Mouse (Mus musculus) lung, embryonic 16.5 days (tissue): Measurements from ENCODE around the gene Tubgcp2. TPM values are rescaled to one million over a fixed set of nuclear protein-coding genes. Genes with fewer than 3 reads are reported as not detected.

Source experiments
- ATAC-seq: fragments of 200-750 bp; cut with Nextera tagmentation; 2 replicates; pipeline ENCODE4 v1.8.0; 2017; ENCODE audit warnings: low read depth, mild to moderate bottlenecking, moderate library complexity
- H3K27ac ChIP-seq: fragments of 300-500 bp; sonication (generic); 2 replicates; pipeline ENCODE4 v1.5.1; 2014; ENCODE audit warnings: mild to moderate bottlenecking, control low read depth, low read length
- H3K27me3 ChIP-seq: fragments of 300-500 bp; sonication (generic); 2 replicates; pipeline ENCODE4 v1.6.1; 2014; ENCODE audit warnings: low read depth, low read length, mixed read lengths; ENCODE audit not compliant: control insufficient read depth, insufficient read depth
- H3K36me3 ChIP-seq: fragments of 300-500 bp; sonication (generic); 2 replicates; pipeline ENCODE4 v1.6.1; 2014; ENCODE audit warnings: low read length; ENCODE audit not compliant: control insufficient read depth, insufficient read depth
- H3K4me1 ChIP-seq: fragments of 300-500 bp; sonication (generic); replicated peaks from 2 replicates; pipeline ENCODE4 v1.6.1; 2014; ENCODE audit warnings: low read length, mixed read lengths; ENCODE audit not compliant: control insufficient read depth, insufficient read depth
- H3K4me2 ChIP-seq: fragments of 300-500 bp; sonication (generic); 2 replicates; pipeline ENCODE4 v1.6.1; 2014; ENCODE audit warnings: low read depth, low read length, control low read depth
- H3K4me3 ChIP-seq: fragments of 300-500 bp; sonication (generic); 2 replicates; pipeline ENCODE4 v1.5.1; 2014; ENCODE audit warnings: mild to moderate bottlenecking, low read length, control low read depth
- H3K9ac ChIP-seq: fragments of 300-500 bp; sonication (generic); 2 replicates; pipeline ENCODE4 v1.6.1; 2014; ENCODE audit warnings: low read length, control low read depth
- H3K9me3 ChIP-seq: fragments of 300-500 bp; sonication (generic); 2 replicates; pipeline ENCODE4 v1.6.1; 2016; ENCODE audit warnings: low read length; ENCODE audit not compliant: control insufficient read depth
- WGBS: fragments of 180-500 bp; shearing (Covaris S2); extraction: QIAGEN DNeasy Blood & Tissue Kit; methylation state at CpG from one replicate; pipeline ENCODE4 v1.1.7; 2014; 5-methylcytosine and 5-hydroxymethylcytosine counted together
- polyA plus RNA-seq: library from polyadenylated mRNA; unstranded; fragments of >200 nt; fragmentation: Nextera tagmentation; extraction: Ambion mirVana; gene quantifications from 2 replicates; pipeline ENCODE4 v1.2.1, GENCODE M21; 2015

Gene Tubgcp2
- polyA plus RNA-seq, 1 experiment from 2014 or later, result 50.5 TPM

DNA sequence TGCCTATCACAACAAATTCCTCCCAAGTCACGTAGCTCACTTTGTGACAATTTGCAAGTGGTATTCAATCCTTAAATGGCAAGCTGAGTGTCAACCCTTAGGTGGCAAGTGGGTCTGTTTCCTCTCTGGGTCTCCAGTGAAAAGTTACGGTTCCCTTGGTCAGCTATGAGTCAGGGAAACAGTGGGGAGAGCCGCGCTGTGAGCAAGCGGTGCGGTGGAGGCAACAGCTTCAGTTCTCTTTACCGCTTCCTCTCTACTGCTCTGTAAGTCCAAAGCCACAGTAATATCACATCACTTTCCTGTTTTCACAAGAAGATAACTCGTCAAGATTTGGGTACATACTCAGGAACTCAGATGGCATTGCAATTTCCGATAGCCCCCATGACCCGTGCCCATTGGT is 62.2 kb downstream of the Tubgcp2 start:
- WGBS, result 80% methylated on average over 10 of the region's 10 CpGs
- Histone ChIP-seq H3K9me3 (no peaks in the 10 kb centered on the region), H3K4me3 (no peak overlapping the region), H3K27ac (no peak overlapping the region), H3K27me3 (no peaks in the 10 kb centered on the region; the same call in 1 of the 2 replicates), H3K4me2 (no peak overlapping the region), H3K36me3 (no peaks in the 10 kb centered on the region), H3K9ac (no peak overlapping the region), H3K4me1 (peaks cover 8% of the 10 kb centered on the region; the same call in 1 of the 2 replicates)
- no peak for ATAC-seq

DNA sequence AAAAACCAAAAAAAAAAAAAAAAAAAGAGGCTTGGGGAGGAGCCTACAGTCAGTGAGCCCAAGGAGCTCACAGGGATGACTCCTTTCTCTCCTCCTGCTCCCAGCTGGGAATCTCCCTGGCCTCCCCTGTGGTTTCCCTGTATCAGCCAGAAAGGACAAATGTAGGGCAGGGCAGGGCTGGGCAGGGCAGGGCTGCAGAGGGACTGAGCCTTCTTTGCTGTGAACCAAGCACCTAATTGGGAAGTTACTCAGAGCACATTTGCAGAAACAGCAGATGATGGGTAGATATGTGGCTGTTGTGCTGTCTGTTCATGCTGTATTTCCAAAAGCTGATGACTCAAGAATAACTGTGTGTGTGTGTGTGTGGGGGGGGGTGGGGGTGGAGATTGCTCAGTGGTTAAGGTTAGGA is 63.5 kb downstream of the Tubgcp2 start:
- no peak overlapping the region for H3K9ac ChIP-seq
- H3K4me3 ChIP-seq, result no peak overlapping the region
- no peaks in the 10 kb centered on the region for H3K9me3 ChIP-seq
- H3K4me2 ChIP-seq, result no peak overlapping the region
- H3K27me3 ChIP-seq, result no peaks in the 10 kb centered on the region; the same call in 1 of the 2 replicates
- ATAC-seq, result no peak
- H3K36me3 ChIP-seq, result no peaks in the 10 kb centered on the region
- H3K27ac ChIP-seq, result no peak overlapping the region
- H3K4me1 ChIP-seq, result no peaks in the 10 kb centered on the region

DNA sequence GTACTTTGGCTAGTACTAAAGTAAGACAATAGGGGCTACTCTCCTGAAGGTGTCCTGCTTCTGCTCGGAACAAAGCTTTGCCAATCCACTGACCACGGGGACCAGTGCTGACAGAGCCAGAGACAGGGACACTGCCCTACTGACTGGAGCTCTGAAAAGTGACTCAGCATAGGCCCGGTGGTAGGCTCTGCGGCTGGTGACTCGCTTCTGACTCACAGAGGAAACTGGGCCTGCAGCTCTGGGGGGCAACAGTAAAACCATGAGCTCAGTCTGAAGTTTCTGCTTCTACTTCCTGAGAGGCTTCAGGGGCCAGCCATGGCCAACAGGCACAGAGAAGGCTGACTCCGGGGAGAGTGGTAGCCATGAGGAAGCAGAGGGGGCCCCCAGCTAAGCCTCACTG is 65.0 kb downstream of the Tubgcp2 start:
- Histone ChIP-seq H3K36me3 (no peaks in the 10 kb centered on the region), H3K27ac (no peak overlapping the region), H3K9ac (no peak overlapping the region), H3K4me1 (no peaks in the 10 kb centered on the region), H3K4me2 (no peak overlapping the region), H3K27me3 (peaks cover 2% of the 10 kb centered on the region; the same call in 1 of the 2 replicates), H3K4me3 (no peak overlapping the region), H3K9me3 (no peaks in the 10 kb centered on the region)
- WGBS, result 64% methylated on average over 6 of the region's 6 CpGs
- no peak for ATAC-seq

DNA sequence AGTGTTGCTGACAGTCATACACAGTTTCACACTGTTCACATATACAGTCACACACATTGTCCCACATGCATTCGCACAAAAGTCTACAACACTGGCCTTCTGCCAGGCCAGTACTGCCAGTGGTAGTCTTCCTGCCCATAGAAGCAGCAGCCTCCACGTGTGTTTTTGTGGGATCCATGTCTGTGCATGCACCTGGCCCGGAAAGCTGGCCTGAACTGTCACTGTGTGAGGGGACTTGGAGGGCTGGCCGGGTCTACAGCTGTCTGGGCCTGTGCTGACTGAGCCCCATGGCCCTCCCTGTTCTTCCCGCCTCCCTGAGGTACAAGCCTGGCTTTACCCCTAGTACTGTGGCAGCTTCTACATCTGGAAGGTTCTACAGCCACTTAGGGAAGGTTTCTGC is 65.5 kb downstream of the Tubgcp2 start:
- no peak overlapping the region for H3K9ac ChIP-seq
- no peak overlapping the region for H3K4me3 ChIP-seq
- no peak for ATAC-seq
- H3K9me3 ChIP-seq, result no peaks in the 10 kb centered on the region
- WGBS, result 67% methylated on average over 5 of the region's 5 CpGs
- peaks cover 2% of the 10 kb centered on the region; the same call in 1 of the 2 replicates for H3K27me3 ChIP-seq
- no peaks in the 10 kb centered on the region for H3K4me1 ChIP-seq
- H3K36me3 ChIP-seq, result no peaks in the 10 kb centered on the region
- no peak overlapping the region for H3K4me2 ChIP-seq
- H3K27ac ChIP-seq, result no peak overlapping the region

DNA sequence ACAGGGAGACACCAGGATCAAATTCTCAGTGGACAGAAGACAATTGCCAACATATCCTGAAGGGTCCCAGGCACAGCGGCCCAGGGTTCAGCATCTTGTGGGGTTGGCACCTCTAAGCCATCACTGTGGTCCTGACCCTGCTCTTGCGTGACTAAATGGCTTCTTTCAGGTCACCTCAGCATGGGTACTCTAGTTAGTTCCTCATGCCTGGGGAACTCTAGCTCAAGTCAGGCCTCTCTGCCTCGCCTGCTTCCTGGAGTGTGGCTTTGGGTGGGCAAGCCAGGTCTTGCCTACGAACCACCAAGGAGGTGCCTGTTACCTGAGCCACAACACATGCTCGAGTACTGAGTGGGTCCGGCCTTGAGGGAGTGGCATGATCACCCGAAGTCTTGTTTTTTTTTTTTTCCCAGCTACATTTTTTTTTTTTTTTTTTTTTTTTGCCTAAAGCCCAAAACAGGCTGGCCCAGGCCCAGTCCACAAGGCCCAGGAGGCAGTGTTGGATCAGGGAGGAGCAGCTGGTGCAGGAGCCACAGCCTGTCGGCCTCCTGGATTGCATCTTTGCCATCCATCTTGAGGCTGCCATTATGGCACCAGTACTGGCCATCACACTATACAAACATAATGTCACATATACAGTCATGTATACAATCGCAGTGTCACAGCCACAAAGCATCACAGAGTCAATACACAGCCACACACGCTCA is 66.1 kb downstream of the Tubgcp2 start:
- H3K9ac ChIP-seq, result no peak overlapping the region
- H3K4me2 ChIP-seq, result no peak overlapping the region
- H3K4me1 ChIP-seq, result no peaks in the 10 kb centered on the region
- no peaks in the 10 kb centered on the region for H3K36me3 ChIP-seq
- ATAC-seq, result no peak
- H3K27me3 ChIP-seq, result peaks cover 2% of the 10 kb centered on the region; the same call in 1 of the 2 replicates
- no peak overlapping the region for H3K4me3 ChIP-seq
- WGBS, result 78% methylated on average over 10 of the region's 10 CpGs
- H3K9me3 ChIP-seq, result no peaks in the 10 kb centered on the region
- no peak overlapping the region for H3K27ac ChIP-seq

DNA sequence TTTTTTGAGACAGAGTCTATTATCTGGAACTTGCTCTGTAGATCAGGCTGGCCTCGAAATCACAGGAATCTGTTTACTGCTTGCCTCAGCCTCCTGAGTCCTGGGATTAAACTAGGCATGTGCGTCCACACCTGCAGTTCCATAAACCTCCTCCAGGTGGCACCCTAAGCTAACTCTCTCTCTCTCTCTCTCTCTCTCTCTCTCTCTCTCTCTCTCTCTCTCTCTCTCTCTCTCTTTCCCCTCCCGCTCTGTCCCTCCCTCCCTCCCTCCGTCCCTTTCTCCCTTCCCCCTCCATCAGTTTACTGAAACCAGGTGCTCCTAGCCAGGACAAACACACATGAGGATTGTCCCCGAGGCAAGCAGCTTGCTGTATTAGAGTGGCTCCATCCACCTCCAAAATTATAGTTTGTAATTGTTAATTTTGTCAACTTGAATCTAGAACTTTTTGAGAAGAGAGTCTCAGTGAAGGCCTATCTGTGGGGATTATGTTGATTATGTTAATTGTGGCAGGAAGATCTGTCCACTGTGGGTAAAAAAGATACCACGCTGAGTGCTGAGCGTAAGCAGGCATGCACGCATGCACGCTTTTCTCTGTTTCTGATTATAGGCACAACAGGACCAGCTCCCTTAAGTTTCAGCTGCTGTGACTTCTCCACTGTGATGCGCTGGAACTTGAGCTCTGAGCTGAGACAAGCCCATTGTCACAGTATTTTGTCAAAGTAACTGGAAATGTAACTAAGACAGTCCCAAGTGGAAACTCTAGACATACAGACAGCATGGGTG is 66.9 kb downstream of the Tubgcp2 start:
- Histone ChIP-seq H3K9ac (no peak overlapping the region), H3K27me3 (peaks cover 2% of the 10 kb centered on the region; the same call in 1 of the 2 replicates), H3K4me1 (no peaks in the 10 kb centered on the region), H3K9me3 (no peaks in the 10 kb centered on the region), H3K4me3 (no peak overlapping the region), H3K4me2 (no peak overlapping the region), H3K27ac (no peak overlapping the region), H3K36me3 (no peaks in the 10 kb centered on the region)
- no peak for ATAC-seq
- WGBS, result 45% methylated on average over 10 of the region's 10 CpGs

DNA sequence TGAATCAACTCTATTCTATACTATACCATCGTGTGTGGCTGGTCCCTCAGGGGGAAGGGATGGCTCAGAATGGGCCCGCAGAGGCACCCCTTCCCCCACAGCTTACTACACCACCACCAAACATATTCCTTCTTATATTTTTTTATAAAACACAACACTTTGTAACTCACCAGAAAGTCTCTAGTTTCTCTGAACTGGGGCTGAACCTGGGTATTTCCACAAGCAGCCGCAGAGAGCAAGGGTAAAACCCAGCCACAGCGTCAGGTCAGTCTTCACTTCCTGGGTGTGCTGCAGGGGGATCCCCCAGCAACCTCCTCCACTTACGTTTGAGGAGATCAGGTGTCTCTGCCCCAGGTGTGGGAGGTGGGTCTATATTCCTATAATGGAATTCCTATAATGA is 68.0 kb downstream of the Tubgcp2 start:
- 53% methylated on average over 5 of the region's 5 CpGs for whole genome bisulfite sequencing

DNA sequence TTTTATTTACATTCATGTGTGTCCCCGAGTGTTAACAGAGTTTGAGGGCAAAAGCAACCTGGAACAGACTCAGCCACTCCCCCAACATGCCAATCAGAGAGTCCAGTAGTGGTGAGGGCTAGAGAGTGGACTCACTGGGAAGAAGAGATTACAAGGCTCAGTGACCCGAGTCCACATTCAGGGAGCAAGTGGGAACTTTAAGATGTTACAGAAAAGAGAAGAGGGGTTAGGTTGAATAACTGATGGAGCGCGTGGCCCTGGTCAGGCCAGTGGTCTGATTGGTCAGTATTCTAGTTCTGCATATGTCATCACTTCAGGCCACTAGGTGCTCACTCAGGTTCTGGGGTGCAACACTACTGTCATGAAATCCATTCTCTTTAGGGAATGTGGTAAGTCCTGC is 69.3 kb downstream of the Tubgcp2 start:
- 25% methylated on average over 4 of the region's 4 CpGs for whole genome bisulfite sequencing
- Histone ChIP-seq H3K4me1 (no peaks in the 10 kb centered on the region), H3K27me3 (peaks cover 2% of the 10 kb centered on the region; the same call in 1 of the 2 replicates), H3K36me3 (no peaks in the 10 kb centered on the region), H3K9ac (no peak overlapping the region), H3K4me2 (no peak overlapping the region), H3K27ac (no peak overlapping the region), H3K9me3 (no peaks in the 10 kb centered on the region), H3K4me3 (no peak overlapping the region)
- ATAC-seq, result no peak

More for the DNA sequence above, 68.0 kb downstream of the Tubgcp2 start:
- ATAC-seq, result no peak
- no peak overlapping the region for H3K9ac ChIP-seq
- no peaks in the 10 kb centered on the region for H3K36me3 ChIP-seq
- no peak overlapping the region for H3K4me2 ChIP-seq
- H3K9me3 ChIP-seq, result no peaks in the 10 kb centered on the region
- peaks cover 2% of the 10 kb centered on the region; the same call in 1 of the 2 replicates for H3K27me3 ChIP-seq
- H3K27ac ChIP-seq, result no peak overlapping the region
- no peak overlapping the region for H3K4me3 ChIP-seq
- H3K4me1 ChIP-seq, result no peaks in the 10 kb centered on the region

DNA sequence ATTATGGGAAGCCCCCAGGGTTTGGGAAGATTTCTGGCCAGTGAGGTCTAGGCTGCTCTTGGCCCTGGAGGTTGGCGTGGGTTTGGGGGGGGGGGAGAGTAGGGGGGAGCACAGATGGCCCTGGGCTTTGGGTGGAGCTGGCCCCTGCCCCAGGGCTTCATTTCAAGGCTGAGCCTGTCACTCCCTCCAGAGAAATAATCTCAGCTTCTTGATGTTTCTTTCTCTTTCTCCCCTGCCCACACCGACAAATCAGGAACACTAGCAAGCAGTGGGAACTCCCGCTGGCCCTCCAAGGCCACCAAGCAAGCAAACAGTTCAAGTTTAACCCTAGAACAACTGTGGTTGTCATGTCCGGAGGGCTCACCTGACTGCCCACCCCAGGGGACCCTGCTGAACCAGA is 72.7 kb downstream of the Tubgcp2 start:
- H3K36me3 ChIP-seq, result no peaks in the 10 kb centered on the region
- H3K4me1 ChIP-seq, result no peaks in the 10 kb centered on the region
- no peak overlapping the region for H3K4me2 ChIP-seq
- 56% methylated on average over 4 of the region's 4 CpGs for WGBS
- ATAC-seq, result no peak
- H3K9me3 ChIP-seq, result no peaks in the 10 kb centered on the region
- H3K9ac ChIP-seq, result no peak overlapping the region
- H3K27ac ChIP-seq, result no peak overlapping the region
- peaks cover 2% of the 10 kb centered on the region; the same call in 1 of the 2 replicates for H3K27me3 ChIP-seq
- no peak overlapping the region for H3K4me3 ChIP-seq
